Mouse (Mus musculus) cerebellum, adult 9-10 months (tissue): Measurements from ENCODE around the gene Pcbp3.

Experiments used
- DNase-seq: peaks from one replicate; pipeline ENCODE4 v3.0.0; 2022

Gene Pcbp3

DNA sequence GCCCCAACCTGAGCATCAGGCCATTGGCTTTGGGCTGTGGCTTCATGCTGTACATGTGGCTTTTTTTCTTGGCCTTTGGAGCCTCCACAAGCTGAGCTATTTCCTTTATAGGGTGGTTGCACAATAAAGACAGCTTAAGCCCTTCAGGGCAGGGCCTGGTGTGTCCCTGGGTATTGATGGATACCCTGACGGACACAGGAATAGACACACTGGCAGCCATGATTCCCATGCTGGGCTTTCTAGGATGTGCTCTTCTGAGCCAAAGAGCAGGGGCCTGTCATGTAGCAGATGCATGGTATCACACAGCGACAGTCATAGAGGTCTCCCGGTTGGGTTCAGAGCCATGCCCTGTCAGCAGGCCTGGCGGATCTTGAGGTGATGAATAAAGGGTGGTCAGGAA lies 234.8 kb downstream of the Pcbp3 start:
- DNase-seq: no peak

DNA sequence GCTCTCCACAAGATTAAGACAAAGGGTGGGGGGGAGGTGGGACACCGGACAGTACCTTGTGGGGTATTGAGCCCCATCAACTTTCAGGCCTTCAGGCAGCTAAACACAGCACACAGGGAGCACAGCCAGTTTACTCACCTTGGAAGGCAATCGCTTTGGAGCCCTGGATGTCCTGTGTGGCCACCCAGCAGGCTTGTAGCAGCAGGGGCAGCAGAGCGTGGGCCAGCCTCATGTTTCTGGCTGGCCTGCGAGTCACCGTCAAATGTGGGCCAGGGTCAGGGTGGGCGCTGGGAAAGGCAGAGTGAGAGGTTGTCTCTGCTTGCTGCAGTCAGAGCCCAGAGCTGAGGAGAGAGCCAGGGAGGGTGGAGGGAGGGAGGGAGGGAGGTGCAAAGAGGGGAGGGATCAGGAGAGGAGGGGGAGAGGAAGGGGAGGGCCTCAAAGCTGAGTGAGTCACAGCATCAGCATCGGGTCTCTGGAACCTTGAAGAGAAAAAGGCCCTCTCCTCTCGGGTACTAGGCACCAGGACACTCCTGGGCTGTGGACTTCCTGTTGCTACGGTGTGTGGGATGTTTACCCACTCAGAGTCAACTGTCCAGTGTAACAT lies 235.9 kb downstream of the Pcbp3 start, which contains the start of gene Col6a1:
TSS of gene Col6a1 (minus strand) at position 487 of the 604 bp plus-strand sequence.
- no peak for DNase-seq

DNA sequence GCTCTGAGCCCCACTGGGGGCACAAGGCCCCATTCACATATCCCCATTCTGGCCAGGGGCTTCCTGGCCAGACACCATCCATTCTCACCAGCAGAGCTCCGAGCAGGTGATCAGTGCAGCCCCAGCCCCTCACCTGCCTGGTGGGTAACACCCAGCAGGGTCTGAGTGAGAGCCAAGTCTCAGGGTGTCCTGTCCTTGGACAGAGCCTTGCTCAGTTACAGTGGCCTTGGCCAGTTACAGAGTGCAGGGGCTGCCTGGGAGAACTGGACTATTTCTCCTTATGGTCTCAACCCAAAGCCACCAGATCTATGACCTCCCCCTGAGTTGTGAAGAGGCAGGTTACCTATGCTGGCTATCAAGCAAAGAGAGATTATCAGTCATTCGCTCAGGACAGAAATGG lies 236.6 kb downstream of the Pcbp3 start:
- DNase-seq: no peak

DNA sequence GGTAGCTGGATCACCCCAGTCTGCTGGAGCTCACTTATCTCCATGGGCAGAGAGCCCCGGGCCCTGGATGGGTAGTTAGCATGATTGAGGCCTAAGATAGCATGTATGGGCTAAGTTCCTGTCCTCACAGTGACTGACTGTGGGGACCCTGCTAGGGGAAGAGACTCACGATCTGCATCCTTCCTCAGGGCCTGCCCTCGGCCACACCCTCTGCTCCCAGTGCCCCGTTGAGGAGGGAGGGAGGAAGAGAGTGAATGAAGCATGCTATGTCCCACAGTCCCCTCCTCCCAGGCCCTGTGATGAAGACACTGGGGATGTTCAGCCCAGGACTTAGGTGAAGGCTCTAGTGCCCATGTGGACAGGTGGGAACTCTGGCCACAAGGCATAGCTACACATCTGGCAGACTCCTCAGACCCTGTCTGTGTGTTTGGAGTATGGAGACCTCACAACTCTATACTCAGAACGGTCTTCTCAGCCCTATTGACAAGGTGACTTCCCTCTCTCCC lies 237.4 kb downstream of the Pcbp3 start:
- no peak for DNase-seq

DNA sequence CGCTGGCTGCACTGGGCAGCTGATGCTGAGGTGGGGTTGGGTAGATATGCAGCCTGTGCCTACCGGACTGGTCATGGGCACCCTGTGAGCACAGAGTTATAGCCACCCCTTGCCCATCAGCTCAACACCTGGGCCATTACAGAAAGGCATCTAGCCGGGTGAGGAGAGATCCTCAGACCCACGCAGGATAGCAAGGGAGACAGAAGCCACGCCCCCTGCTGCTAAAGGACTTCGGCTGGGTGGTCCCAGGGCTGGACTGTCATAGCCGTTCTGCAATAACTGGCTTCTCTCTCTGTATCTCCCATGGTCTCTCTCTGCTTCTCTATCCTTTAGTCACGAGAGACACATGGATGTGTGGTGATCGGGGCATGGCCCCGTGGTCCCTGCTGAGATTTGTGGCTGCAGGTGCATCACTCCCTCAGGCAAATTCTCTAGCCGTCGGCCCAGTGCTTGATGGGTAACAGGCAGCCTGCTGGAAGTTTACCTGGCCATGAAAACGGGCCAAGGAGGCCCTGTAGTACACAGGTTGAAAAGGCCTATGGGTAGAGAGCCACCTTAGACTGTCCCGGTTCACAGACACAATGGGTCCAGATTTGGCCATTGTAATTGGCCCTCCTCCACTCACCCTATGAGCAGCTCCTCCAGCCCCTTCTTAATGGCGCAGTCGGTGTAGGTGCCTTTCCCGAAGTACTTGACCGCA lies 238.8 kb downstream of the Pcbp3 start:
- no peak for DNase-seq

DNA sequence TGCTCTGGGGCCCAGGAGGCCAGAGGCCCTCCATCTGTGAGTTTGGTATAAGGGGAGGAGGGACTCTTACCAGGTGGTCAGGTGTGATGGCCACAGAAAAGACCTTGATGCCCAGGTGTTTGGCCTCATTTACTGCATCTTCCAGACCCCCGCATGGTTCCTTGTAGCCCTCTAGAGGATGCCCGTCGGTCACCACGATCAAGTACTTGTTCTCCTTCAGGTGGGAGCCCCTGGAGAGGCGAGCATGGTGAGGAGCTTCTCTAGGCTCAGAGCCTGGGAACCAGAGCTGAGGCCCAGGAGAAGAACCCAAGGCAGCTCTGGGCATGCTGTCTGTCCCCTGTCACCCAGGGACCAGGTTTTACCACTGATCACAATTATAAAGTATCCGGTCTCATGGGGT lies 239.9 kb downstream of the Pcbp3 start:
- no peak for DNase-seq

DNA sequence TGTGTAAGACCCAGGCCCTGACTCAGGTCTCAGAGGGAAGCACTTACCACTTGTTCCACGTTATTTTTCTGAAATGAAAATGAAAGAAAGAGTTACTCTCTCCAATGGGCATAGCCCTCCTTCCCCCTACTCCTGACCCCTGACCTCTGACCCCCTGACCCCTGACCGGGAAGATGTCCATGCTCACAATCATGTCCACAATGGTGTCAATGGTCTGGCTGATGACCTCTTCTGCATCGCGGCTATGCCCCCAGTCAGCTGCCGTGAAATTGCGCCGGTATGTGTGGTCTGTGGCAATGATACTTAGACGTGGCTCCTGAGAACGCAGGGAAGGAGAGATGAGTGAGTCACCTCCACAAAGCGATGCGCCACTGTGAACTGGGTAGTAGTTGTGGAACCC lies 240.5 kb downstream of the Pcbp3 start:
- DNase-seq: no peak

DNA sequence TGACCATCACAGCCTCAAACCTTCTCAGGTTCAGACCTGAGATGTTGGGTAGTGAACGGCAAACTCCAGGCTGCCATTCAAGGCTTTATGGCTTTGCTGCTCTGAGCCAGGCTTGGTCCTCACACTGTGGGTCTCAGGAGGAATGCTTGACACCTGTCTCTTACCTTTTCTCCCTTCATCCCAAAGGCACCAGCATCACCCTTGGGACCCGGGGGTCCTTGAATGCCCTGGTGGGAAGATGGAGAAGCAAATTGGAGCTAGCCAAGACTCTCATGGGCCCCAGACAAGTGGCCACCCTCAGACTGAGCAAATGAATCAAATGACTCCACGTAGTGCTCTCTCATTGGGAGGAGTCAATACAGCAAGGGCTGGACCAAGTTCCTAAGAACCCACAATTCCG lies 244.1 kb downstream of the Pcbp3 start:
- no peak for DNase-seq

DNA sequence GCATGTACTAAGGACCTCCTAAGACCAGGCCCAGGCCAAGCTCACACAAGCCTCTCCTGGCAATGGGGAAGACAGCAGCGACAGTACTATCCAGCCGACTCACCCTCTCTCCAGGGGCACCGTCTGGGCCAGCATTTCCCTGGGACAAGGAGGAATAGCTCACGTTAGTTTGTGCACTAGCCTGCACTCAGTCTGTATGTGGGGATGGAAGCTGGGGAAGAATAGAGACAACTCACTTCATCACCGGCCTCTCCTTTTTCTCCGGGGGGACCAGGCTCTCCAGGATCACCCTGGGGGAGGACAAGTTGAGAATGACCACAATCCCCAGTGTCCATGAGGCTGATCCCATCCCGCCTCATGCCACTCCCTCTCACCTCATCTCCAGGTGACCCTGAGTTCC lies 244.7 kb downstream of the Pcbp3 start:
- no peak for DNase-seq

DNA sequence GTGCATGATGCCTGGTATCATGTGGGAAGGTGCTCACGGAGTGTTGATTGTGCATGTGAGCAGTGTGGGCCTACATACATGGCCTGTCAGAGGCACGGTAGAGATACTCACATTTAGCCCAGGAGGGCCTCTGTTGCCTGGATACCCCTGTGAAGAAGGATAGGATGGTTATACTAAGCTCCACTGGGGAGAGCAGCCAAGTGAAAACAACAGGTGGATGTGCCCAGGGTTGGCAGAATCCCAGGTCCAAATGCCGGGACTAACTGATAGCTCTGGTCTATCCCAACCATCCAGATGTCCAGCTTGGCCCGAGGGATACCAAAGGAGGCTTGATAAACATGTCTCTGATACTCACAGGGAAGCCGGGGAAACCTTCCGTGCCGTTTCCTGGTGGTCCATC lies 247.4 kb downstream of the Pcbp3 start:
- DNase-seq: no peak

DNA sequence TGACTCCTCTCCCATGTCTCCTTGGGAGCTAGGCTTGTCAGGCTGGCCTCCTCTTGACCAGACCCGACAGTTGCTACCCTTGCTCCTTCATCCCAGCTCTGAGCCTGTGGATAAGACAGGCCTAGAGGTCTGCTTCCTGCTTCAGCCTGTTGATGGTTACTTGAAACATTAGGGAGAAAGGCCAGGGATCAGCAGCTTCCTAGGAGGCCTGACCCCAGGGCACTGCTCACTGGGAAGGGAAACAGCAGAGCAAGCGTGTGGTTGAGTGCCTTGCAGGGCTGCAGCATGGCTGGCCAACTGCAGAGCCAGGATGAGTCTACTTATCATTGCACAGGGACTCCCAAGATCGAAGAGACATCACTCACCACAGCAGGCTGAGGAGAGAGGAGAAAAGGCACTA lies 249.2 kb downstream of the Pcbp3 start:
- DNase-seq: no peak
